Mouse (Mus musculus) erythroblast, embryonic 14.5 days (primary cell): Measurements from ENCODE around the gene Polr2l.

Source experiments
- GATA1 ChIP-seq: IDR thresholded peaks from 2 replicates; pipeline ENCODE4 v1.6.1; 2012; ENCODE audit warnings: low read length, inconsistent platforms, mixed read lengths
- TAL1 ChIP-seq: IDR thresholded peaks from 3 replicates; pipeline ENCODE4 v1.6.1; 2012; ENCODE audit warnings: low read length, inconsistent platforms, mixed read lengths

DNA sequence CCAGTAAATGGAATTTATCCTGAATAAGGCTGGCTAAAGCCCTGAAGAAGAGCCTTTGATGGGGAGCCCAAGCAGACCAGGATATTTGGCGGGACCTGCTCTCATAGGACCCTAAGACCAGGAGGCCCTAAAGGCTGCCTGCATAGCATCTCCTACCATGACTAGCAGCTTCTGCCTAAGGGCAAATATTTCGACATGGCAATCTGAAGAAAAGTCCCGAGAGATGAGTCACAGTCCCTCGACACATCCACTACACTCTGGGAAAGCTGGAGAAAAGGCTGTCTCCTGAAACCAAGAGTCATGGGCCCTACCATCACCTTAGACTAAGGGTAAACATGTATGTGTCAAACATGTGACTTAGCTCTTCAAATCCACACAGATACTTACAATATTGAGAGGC, 49.3 kb upstream of the Polr2l start:
- TF ChIP-seq TAL1, result no peak
- no peak for TF ChIP-seq GATA1
